Mouse (Mus musculus): Measurements from ENCODE around the gene Nfe2l1. TPM values are rescaled to one million over a fixed set of nuclear protein-coding genes. Genes with fewer than 3 reads are reported as not detected.
A peak's percentile ranks its signal among the peaks of the same experiment; 100 is the strongest.
"Not testable (repeated sequence)": the region's sequence is repeated elsewhere in the genome, so short reads cannot be mapped to it uniquely, and the experiment has no call there.

The Nfe2l1 gene
- polyA plus RNA-seq, 1 experiment from 2014 or later = 67.2 TPM

GRCm38 (mm10) chr11:96863206-96863995 is 33.6 kb upstream of the Nfe2l1 start:
- H3K4me2 ChIP-seq = peak overlapping the region; percentile 63
- ATAC-seq (ENCODE audit: extremely low read depth, insufficient number of reproducible peaks, low FRiP score, low TSS enrichment) = no peak
- H3K27ac ChIP-seq (replicated peaks) = no peak overlapping the region
- H3K27me3 ChIP-seq (replicated peaks) = peaks cover 22% of the 10 kb centered on the region
- peaks cover 36% of the 10 kb centered on the region for H3K4me1 ChIP-seq
- H3K9ac ChIP-seq = peak overlapping the region; percentile 66
- 22% methylated on average over 26 of the region's 26 CpGs for WGBS
- peaks cover 3% of the 10 kb centered on the region; the same call in 1 of the 2 replicates for H3K36me3 ChIP-seq
- peak overlapping the region; percentile 32 for H3K4me3 ChIP-seq
- H3K9me3 ChIP-seq = no peaks in the 10 kb centered on the region

DNA sequence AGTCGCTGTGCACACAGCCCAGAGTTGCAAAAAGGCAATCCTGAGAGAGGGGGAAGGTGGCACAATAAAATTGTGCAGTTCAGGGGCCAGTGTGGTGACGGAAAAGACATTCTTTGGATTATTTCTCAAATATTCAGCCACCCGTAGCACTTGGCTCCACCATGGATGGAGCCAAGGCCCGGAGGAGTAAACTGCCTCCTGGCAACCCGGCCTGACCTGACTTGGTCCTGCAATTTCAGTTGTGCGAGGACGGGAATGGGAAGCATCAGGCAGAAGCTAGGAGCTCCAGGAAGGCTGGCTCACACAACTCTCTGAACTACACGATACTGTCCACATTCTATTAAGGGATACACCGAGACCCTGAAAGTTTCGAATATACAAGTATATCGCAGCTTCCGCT is 32.8 kb upstream of the Nfe2l1 start:
- ATAC-seq (ENCODE audit: extremely low read depth, insufficient number of reproducible peaks, low FRiP score, low TSS enrichment) = no peak
- peaks cover 22% of the 10 kb centered on the region for H3K27me3 ChIP-seq (replicated peaks)
- H3K4me3 ChIP-seq = no peak overlapping the region

GRCm38 (mm10) chr11:96861878-96862289 is 32.1 kb upstream of the Nfe2l1 start:
- under 1% methylated on average over 31 of the region's 31 CpGs for WGBS
- Histone ChIP-seq H3K4me3 (peak overlapping the region; percentile 56), H3K27ac (replicated peaks) (peak overlapping the region; percentile 61), H3K4me1 (peaks cover 36% of the 10 kb centered on the region), H3K9me3 (no peaks in the 10 kb centered on the region), H3K9ac (peak overlapping the region; percentile 71), H3K36me3 (peaks cover 17% of the 10 kb centered on the region), H3K27me3 (replicated peaks) (peaks cover 22% of the 10 kb centered on the region), H3K4me2 (peak overlapping the region; percentile 92)
- ATAC-seq (ENCODE audit: extremely low read depth, insufficient number of reproducible peaks, low FRiP score, low TSS enrichment) = peak; percentile 78

More for the DNA sequence above, 32.8 kb upstream of the Nfe2l1 start:
- Histone ChIP-seq H3K9ac (no peak overlapping the region), H3K27ac (replicated peaks) (no peak overlapping the region), H3K9me3 (no peaks in the 10 kb centered on the region), H3K4me1 (peaks cover 36% of the 10 kb centered on the region), H3K36me3 (peaks cover 11% of the 10 kb centered on the region), H3K4me2 (peak overlapping the region; percentile 92)
- WGBS = 72% methylated on average over 12 of the region's 12 CpGs

DNA sequence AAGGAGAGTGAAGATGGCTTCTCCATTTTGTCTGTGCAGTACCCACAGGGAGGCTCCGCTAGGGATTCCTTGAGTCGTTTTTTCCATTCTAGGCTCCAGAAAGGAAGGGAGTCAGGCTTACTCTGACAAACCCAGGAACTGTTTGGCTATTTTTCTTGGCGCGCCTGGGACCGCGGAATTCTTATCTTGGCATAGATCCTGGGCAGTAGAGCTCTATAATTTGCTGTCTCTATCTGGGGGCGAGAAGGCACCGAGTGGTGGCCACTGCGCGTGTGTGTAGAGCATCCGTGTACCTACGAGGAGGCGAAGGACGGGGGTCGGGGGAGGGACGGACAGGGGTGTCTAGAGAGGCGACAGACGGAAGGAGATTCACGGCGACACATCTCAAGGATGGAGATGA is 31.7 kb upstream of the Nfe2l1 start:
- Histone ChIP-seq H3K9ac (peak overlapping the region; percentile 71), H3K27ac (replicated peaks) (peak overlapping the region; percentile 61), H3K4me3 (peak overlapping the region; percentile 56), H3K4me1 (peaks cover 36% of the 10 kb centered on the region), H3K9me3 (no peaks in the 10 kb centered on the region), H3K36me3 (peaks cover 22% of the 10 kb centered on the region), H3K4me2 (peak overlapping the region; percentile 92), H3K27me3 (replicated peaks) (peaks cover 18% of the 10 kb centered on the region)
- WGBS = under 1% methylated on average over 20 of the region's 20 CpGs
- 0 out of 2 replicates have a peak, but pooled peaks have one; percentile 19 for ATAC-seq (ENCODE audit: extremely low read depth, insufficient number of reproducible peaks, low FRiP score, low TSS enrichment)

GRCm38 (mm10) chr11:96860564-96860963 is 30.8 kb upstream of the Nfe2l1 start:
- WGBS = 9% methylated on average over 8 of the region's 8 CpGs
- ATAC-seq (ENCODE audit: extremely low read depth, insufficient number of reproducible peaks, low FRiP score, low TSS enrichment) = no peak
- Histone ChIP-seq H3K4me3 (no peak overlapping the region), H3K4me2 (peak overlapping the region; percentile 92), H3K4me1 (peaks cover 36% of the 10 kb centered on the region), H3K36me3 (peaks cover 26% of the 10 kb centered on the region), H3K27ac (replicated peaks) (peak overlapping the region; percentile 61), H3K9me3 (no peaks in the 10 kb centered on the region), H3K9ac (peak overlapping the region; percentile 47; the same call in 1 of the 2 replicates), H3K27me3 (replicated peaks) (peaks cover 17% of the 10 kb centered on the region)

DNA sequence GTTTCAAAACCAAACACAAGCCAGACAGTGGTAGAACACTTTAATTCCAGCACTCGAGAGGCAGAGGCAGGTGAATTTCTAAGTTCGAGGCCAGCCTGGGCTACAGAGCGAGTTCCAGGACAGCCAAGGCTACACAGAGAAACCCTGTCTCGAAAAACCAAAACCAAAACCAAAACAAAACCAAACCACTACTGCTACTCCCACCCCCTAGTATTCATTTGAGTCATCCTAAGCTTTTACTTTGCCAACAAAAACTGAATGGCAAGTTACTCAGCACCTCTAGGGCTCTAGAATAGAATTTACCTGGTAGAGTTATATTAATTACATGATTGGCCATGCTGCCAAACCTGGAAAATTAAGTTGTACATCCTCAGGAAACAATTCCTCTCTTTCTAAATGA is 29.9 kb upstream of the Nfe2l1 start:
- Histone ChIP-seq H3K9me3 (no peaks in the 10 kb centered on the region), H3K27me3 (replicated peaks) (peaks cover 17% of the 10 kb centered on the region), H3K4me2 (no peak overlapping the region), H3K9ac (no peak overlapping the region), H3K4me1 (peaks cover 36% of the 10 kb centered on the region), H3K27ac (replicated peaks) (0 out of 2 replicates have a peak overlapping the region, but pooled peaks have one; percentile 6), H3K4me3 (no peak overlapping the region), H3K36me3 (peaks cover 34% of the 10 kb centered on the region)
- 73% methylated on average over 4 of the region's 4 CpGs for WGBS
- no peak for ATAC-seq (ENCODE audit: extremely low read depth, insufficient number of reproducible peaks, low FRiP score, low TSS enrichment)

GRCm38 (mm10) chr11:96857446-96857845 is 27.7 kb upstream of the Nfe2l1 start:
- H3K36me3 ChIP-seq = peaks cover 52% of the 10 kb centered on the region
- H3K27ac ChIP-seq (replicated peaks) = no peak overlapping the region
- H3K9ac ChIP-seq = peak overlapping the region; percentile 19
- no peak for ATAC-seq (ENCODE audit: extremely low read depth, insufficient number of reproducible peaks, low FRiP score, low TSS enrichment)
- whole genome bisulfite sequencing = 64% methylated on average over 5 of the region's 5 CpGs
- peaks cover under 1% of the 10 kb centered on the region; the same call in 1 of the 2 replicates for H3K27me3 ChIP-seq (replicated peaks)
- peaks cover 21% of the 10 kb centered on the region for H3K4me1 ChIP-seq
- H3K4me3 ChIP-seq = no peak overlapping the region
- H3K4me2 ChIP-seq = no peak overlapping the region
- no peaks in the 10 kb centered on the region for H3K9me3 ChIP-seq

GRCm38 (mm10) chr11:96849681-96850467 is 20.1 kb upstream of the Nfe2l1 start, which contains the start of gene Copz2:
Gene Copz2, plus strand, starts transcription at chr11:96849870.
- under 1% methylated on average over 45 of the region's 60 CpGs for WGBS
- ATAC-seq (ENCODE audit: extremely low read depth, insufficient number of reproducible peaks, low FRiP score, low TSS enrichment) = peak; percentile 64; the same call in 1 of the 2 replicates
- peak within 1 kb of the TSS; percentile 84 for H3K4me2 ChIP-seq

DNA sequence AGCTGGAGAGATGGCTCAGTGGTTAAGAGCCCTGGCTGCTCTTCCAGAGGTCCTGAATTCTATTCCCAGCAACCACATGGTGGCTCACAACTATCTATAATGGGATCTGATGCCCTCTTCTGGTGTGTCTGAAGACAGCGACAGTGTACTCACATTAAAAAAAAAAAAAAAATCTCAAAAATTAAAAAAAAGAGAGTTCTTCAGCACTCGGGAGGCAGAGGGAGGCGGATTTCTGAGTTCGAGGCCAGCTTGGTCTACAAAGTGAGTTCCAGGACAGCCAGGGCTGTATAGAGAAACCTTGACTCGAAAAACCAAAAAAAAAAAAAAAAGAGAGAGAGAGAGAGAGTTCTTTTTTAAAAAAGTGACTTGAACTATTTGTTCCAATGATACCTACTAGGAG is 19.4 kb upstream of the Nfe2l1 start:
- H3K27ac ChIP-seq (replicated peaks) = 0 out of 2 replicates have a peak overlapping the region, but pooled peaks have one; percentile 44
- 70% methylated on average over 5 of the region's 5 CpGs for WGBS
- H3K9me3 ChIP-seq; H3K27me3 ChIP-seq (replicated peaks); ATAC-seq (ENCODE audit: extremely low read depth, insufficient number of reproducible peaks, low FRiP score, low TSS enrichment): not testable (repeated sequence)
- H3K4me3 ChIP-seq = peak overlapping the region; percentile 63
- peak overlapping the region; percentile 84 for H3K9ac ChIP-seq
- H3K4me1 ChIP-seq = peaks cover 15% of the 10 kb centered on the region
- peaks cover 17% of the 10 kb centered on the region for H3K36me3 ChIP-seq
- peak overlapping the region; percentile 84 for H3K4me2 ChIP-seq

More at GRCm38 (mm10) chr11:96849681-96850467, 20.1 kb upstream of the Nfe2l1 start, which contains the start of gene Copz2:
- H3K4me1 ChIP-seq = peaks cover 15% of the 10 kb centered on the region
- no peaks in the 10 kb centered on the region for H3K27me3 ChIP-seq (replicated peaks)
- peaks cover 24% of the 10 kb centered on the region for H3K36me3 ChIP-seq
- peak within 1 kb of the TSS; percentile 63 for H3K4me3 ChIP-seq
- peak within 1 kb of the TSS; percentile 84 for H3K9ac ChIP-seq
- H3K9me3 ChIP-seq = no peaks in the 10 kb centered on the region
- H3K27ac ChIP-seq (replicated peaks) = peak within 1 kb of the TSS; percentile 44

- no peak overlapping the region for H3K27ac ChIP-seq (replicated peaks)
- ATAC-seq (ENCODE audit: extremely low read depth, insufficient number of reproducible peaks, low FRiP score, low TSS enrichment) = no peak
- 67% methylated on average over 9 of the region's 9 CpGs for WGBS
- no peak overlapping the region for H3K4me3 ChIP-seq
- peaks cover 15% of the 10 kb centered on the region for H3K4me1 ChIP-seq
- no peak overlapping the region for H3K4me2 ChIP-seq
- H3K9me3 ChIP-seq = no peaks in the 10 kb centered on the region
- no peaks in the 10 kb centered on the region for H3K27me3 ChIP-seq (replicated peaks)
- no peak overlapping the region for H3K9ac ChIP-seq
- peaks cover 13% of the 10 kb centered on the region for H3K36me3 ChIP-seq
Observed at GRCm38 (mm10) chr11:96848694-96849093, 18.9 kb upstream of the Nfe2l1 start.

DNA sequence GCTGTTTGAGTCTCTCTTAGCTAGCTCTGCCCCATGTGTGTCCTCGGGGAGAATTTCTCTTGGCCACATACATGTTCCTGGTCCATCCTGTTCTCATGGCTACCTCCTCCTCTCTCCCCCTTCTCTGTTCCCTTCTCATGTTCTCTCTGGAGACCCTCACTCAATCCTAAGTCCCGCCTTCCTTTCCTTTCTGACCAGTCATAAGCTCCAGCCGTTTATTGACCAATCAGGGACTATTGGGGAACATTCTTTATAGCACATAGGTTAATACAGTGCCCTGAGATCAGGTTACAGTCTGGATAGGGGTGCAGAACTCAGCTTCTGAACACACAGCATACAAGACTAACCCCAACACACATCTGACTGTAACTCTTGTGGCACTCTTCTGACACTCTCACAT is 17.5 kb upstream of the Nfe2l1 start:
- H3K9me3 ChIP-seq = no peaks in the 10 kb centered on the region
- no peaks in the 10 kb centered on the region for H3K27me3 ChIP-seq (replicated peaks)
- no peak for ATAC-seq (ENCODE audit: extremely low read depth, insufficient number of reproducible peaks, low FRiP score, low TSS enrichment)
- no peak overlapping the region for H3K9ac ChIP-seq
- H3K36me3 ChIP-seq = peaks cover 3% of the 10 kb centered on the region; the same call in 1 of the 2 replicates
- H3K27ac ChIP-seq (replicated peaks) = no peak overlapping the region
- no peak overlapping the region for H3K4me2 ChIP-seq
- 31% methylated on average over 3 of the region's 3 CpGs for WGBS
- peaks cover 15% of the 10 kb centered on the region for H3K4me1 ChIP-seq
- H3K4me3 ChIP-seq = no peak overlapping the region
